In genomic region chr10:10818061-10818460, GRCm38 (mm10) we compare ENCODE assay signal across 13 mouse cellular contexts.
"Had no signal": no experiment of that assay in that cellular context is flagged by ENCODE, and none has a peak within 500 bp of the region (broad histone marks: within the 10 kb centered on the region; RNA-seq: fewer than 3 reads in every experiment).

No protein-coding gene starts in this region.

- H3K9ac ChIP-seq: limb, embryonic 15.5 days; liver, embryonic 13.5 days; liver, postnatal 0 days; midbrain, embryonic 13.5 days; neural tube, embryonic 12.5 days had no signal

- H3K27ac ChIP-seq: limb, embryonic 15.5 days; liver, embryonic 13.5 days; midbrain, embryonic 13.5 days; neural tube, embryonic 12.5 days; stomach, postnatal 0 days had no signal

- ATAC-seq: intestine, embryonic 16.5 days; liver, postnatal 0 days; midbrain, embryonic 13.5 days had no signal

- DNase-seq: kidney, adult 2 months; kidney, postnatal 25 days; layer of hippocampus, adult 9-11 months; layer of hippocampus, postnatal 36 days; liver, embryonic 13.5 days; liver, postnatal 0 days; thymus, adult 18-20 months; thymus, postnatal 14 days had no signal

- H3K4me2 ChIP-seq: limb, embryonic 15.5 days; liver, embryonic 13.5 days; midbrain, embryonic 13.5 days; neural tube, embryonic 12.5 days had no signal

- H3K4me3 ChIP-seq: limb, embryonic 15.5 days; liver, embryonic 13.5 days; midbrain, embryonic 13.5 days; neural tube, embryonic 12.5 days had no signal

- H3K36me3 ChIP-seq: limb, embryonic 15.5 days; liver, embryonic 13.5 days; midbrain, embryonic 13.5 days; neural tube, embryonic 12.5 days had no signal

- H3K4me1 ChIP-seq: limb, embryonic 15.5 days; liver, embryonic 13.5 days; midbrain, embryonic 13.5 days; neural tube, embryonic 12.5 days had no signal

- H3K27me3 ChIP-seq: limb, embryonic 15.5 days; liver, embryonic 13.5 days; midbrain, embryonic 13.5 days; neural tube, embryonic 12.5 days had no signal

- H3K9me3 ChIP-seq: limb, embryonic 15.5 days; liver, embryonic 13.5 days; midbrain, embryonic 13.5 days; neural tube, embryonic 12.5 days had no signal
